Mouse (Mus musculus): Measurements from ENCODE around the gene Krtap19-5. TPM values are rescaled to one million over a fixed set of nuclear protein-coding genes. Genes with fewer than 3 reads are reported as not detected.

Krtap19-5 gene
- total and polyA plus RNA-seq, 3 experiments = not detected

- no peak overlapping the region for H3K4me3 ChIP-seq
- WGBS = 88% methylated on average over 1 of the region's 1 CpGs
- TF ChIP-seq EP300 (IDR thresholded peaks at IDR 0.05; ENCODE audit: insufficient read depth, low read depth, low read length) (no peak), CTCF (IDR thresholded peaks at IDR 0.05) (no peak), POLR2A (IDR thresholded peaks at IDR 0.05; ENCODE audit: insufficient read depth, low read depth, low read length) (no peak)
- H3K36me3 ChIP-seq (ENCODE audit: control insufficient read depth, insufficient read depth, low read length) = no peaks in the 10 kb centered on the region
- no peak overlapping the region for H3K9ac ChIP-seq (ENCODE audit: low read depth, low read length)
- intact Hi-C loops (cut with DNase I) = no loop called here
- no peak overlapping the region for H3K27ac ChIP-seq
- no peaks in the 10 kb centered on the region for H3K79me2 ChIP-seq (replicated peaks; ENCODE audit: control insufficient read depth, insufficient read depth, low read length)
- DNase-seq = no peak
- no peaks in the 10 kb centered on the region for H3K27me3 ChIP-seq (ENCODE audit: control insufficient read depth, insufficient read depth, low read length)
- no peaks in the 10 kb centered on the region for H3K4me1 ChIP-seq (ENCODE audit: control insufficient read depth, insufficient read depth, low read length)
Measured at GRCm38 (mm10) chr16:88847363-88847762, 48.9 kb downstream of the Krtap19-5 start.

Other genes starting within 250 kb of the Krtap19-5 start
- not detected for gene Krtap26-1, start 248.7 kb downstream of the Krtap19-5 start, total RNA-seq (2021)
- gene Krtap26-1, start 248.7 kb downstream of the Krtap19-5 start, polyA plus RNA-seq (2012; rRNA removed) = not detected in 2 replicates
- gene Krtap27-1, start 224.8 kb downstream of the Krtap19-5 start, total RNA-seq (2021) = not detected
- not detected in 2 replicates for gene Krtap27-1, start 224.8 kb downstream of the Krtap19-5 start, polyA plus RNA-seq (2012; rRNA removed)
- gene 2310061N02Rik, start 188.5 kb downstream of the Krtap19-5 start, total RNA-seq (2021) = not detected
- not detected in 2 replicates for gene 2310061N02Rik, start 188.5 kb downstream of the Krtap19-5 start, polyA plus RNA-seq (2012; rRNA removed)
- gene Krtap13-1, start 167.6 kb downstream of the Krtap19-5 start, total RNA-seq (2021) = not detected
- gene Krtap13-1, start 167.6 kb downstream of the Krtap19-5 start, polyA plus RNA-seq (2012; rRNA removed) = not detected in 2 replicates
- gene Krtap13, start 144.8 kb downstream of the Krtap19-5 start, total RNA-seq (2021) = not detected
- not detected in 2 replicates for gene Krtap13, start 144.8 kb downstream of the Krtap19-5 start, polyA plus RNA-seq (2012; rRNA removed)
- gene 2310034C09Rik, start 137.6 kb downstream of the Krtap19-5 start, total RNA-seq (2021) = not detected
- not detected in 2 replicates for gene 2310034C09Rik, start 137.6 kb downstream of the Krtap19-5 start, polyA plus RNA-seq (2012; rRNA removed)
- not detected for gene 2310057N15Rik, start 122.3 kb downstream of the Krtap19-5 start, total RNA-seq (2021)
- not detected in 2 replicates for gene 2310057N15Rik, start 122.3 kb downstream of the Krtap19-5 start, polyA plus RNA-seq (2012; rRNA removed)
- gene Gm5965, start 118.6 kb downstream of the Krtap19-5 start, total RNA-seq (2021) = not detected
- gene Gm5965, start 118.6 kb downstream of the Krtap19-5 start, polyA plus RNA-seq (2012; rRNA removed) = not detected in 2 replicates
- not detected for gene Gm20741, start 84.2 kb downstream of the Krtap19-5 start, total RNA-seq (2021)
- gene Gm20741, start 84.2 kb downstream of the Krtap19-5 start, polyA plus RNA-seq (2012; rRNA removed) = not detected in 2 replicates
- gene Krtap15, start 76.2 kb downstream of the Krtap19-5 start, total RNA-seq (2021) = not detected
- gene Krtap15, start 76.2 kb downstream of the Krtap19-5 start, polyA plus RNA-seq (2012; rRNA removed) = not detected in 2 replicates
- not detected for gene Krtap14, start 70.3 kb downstream of the Krtap19-5 start, total RNA-seq (2021)
- not detected in 2 replicates for gene Krtap14, start 70.3 kb downstream of the Krtap19-5 start, polyA plus RNA-seq (2012; rRNA removed)
- gene Krtap19-1, start 27.0 kb downstream of the Krtap19-5 start, total RNA-seq (2021) = not detected
- gene Krtap19-1, start 27.0 kb downstream of the Krtap19-5 start, polyA plus RNA-seq (2012; rRNA removed) = not detected in 2 replicates
- gene Krtap19-2, start 22.2 kb downstream of the Krtap19-5 start, total RNA-seq (2021) = not detected
- not detected in 2 replicates for gene Krtap19-2, start 22.2 kb downstream of the Krtap19-5 start, polyA plus RNA-seq (2012; rRNA removed)
- gene Krtap19-3, start 18.4 kb downstream of the Krtap19-5 start, total RNA-seq (2021) = not detected
- not detected in 2 replicates for gene Krtap19-3, start 18.4 kb downstream of the Krtap19-5 start, polyA plus RNA-seq (2012; rRNA removed)
- not detected for gene Krtap19-4, start 11.4 kb downstream of the Krtap19-5 start, total RNA-seq (2021)
- not detected in 2 replicates for gene Krtap19-4, start 11.4 kb downstream of the Krtap19-5 start, polyA plus RNA-seq (2012; rRNA removed)
- gene Krtap19-9b, start 35.8 kb upstream of the Krtap19-5 start, total RNA-seq (2021) = not detected
- gene Krtap19-9b, start 35.8 kb upstream of the Krtap19-5 start, polyA plus RNA-seq (2012; rRNA removed) = not detected in 2 replicates
- not detected for gene Krtap16-3, start 66.4 kb upstream of the Krtap19-5 start, total RNA-seq (2021)
- not detected in 2 replicates for gene Krtap16-3, start 66.4 kb upstream of the Krtap19-5 start, polyA plus RNA-seq (2012; rRNA removed)
- gene Krtap22-2, start 114.3 kb upstream of the Krtap19-5 start, total RNA-seq (2021) = not detected
- gene Krtap22-2, start 114.3 kb upstream of the Krtap19-5 start, polyA plus RNA-seq (2012; rRNA removed) = not detected in 2 replicates
- gene Gm10229, start 118.8 kb upstream of the Krtap19-5 start, total RNA-seq (2021) = not detected
- not detected in 2 replicates for gene Gm10229, start 118.8 kb upstream of the Krtap19-5 start, polyA plus RNA-seq (2012; rRNA removed)
- not detected for gene Krtap6-1, start 135.2 kb upstream of the Krtap19-5 start, total RNA-seq (2021)
- gene Krtap6-1, start 135.2 kb upstream of the Krtap19-5 start, polyA plus RNA-seq (2012; rRNA removed) = not detected in 2 replicates
- gene Gm10228, start 145.0 kb upstream of the Krtap19-5 start, total RNA-seq (2021) = not detected
- not detected in 2 replicates for gene Gm10228, start 145.0 kb upstream of the Krtap19-5 start, polyA plus RNA-seq (2012; rRNA removed)
- gene Krtap6-5, start 151.4 kb upstream of the Krtap19-5 start, total RNA-seq (2021) = not detected
- gene Krtap6-5, start 151.4 kb upstream of the Krtap19-5 start, polyA plus RNA-seq (2012; rRNA removed) = not detected in 2 replicates
- gene 1110025L11Rik, start 167.5 kb upstream of the Krtap19-5 start, total RNA-seq (2021) = not detected
- not detected in 2 replicates for gene 1110025L11Rik, start 167.5 kb upstream of the Krtap19-5 start, polyA plus RNA-seq (2012; rRNA removed)
- not detected for gene Krtap6-3, start 187.6 kb upstream of the Krtap19-5 start, total RNA-seq (2021)
- gene Krtap6-3, start 187.6 kb upstream of the Krtap19-5 start, polyA plus RNA-seq (2012; rRNA removed) = not detected in 2 replicates
- not detected for gene Gm6358, start 244.4 kb upstream of the Krtap19-5 start, total RNA-seq (2021)
- gene Gm6358, start 244.4 kb upstream of the Krtap19-5 start, polyA plus RNA-seq (2012; rRNA removed) = not detected in 2 replicates